Mouse (Mus musculus): Measurements from ENCODE around the gene Cox4i2. TPM values are rescaled to one million over a fixed set of nuclear protein-coding genes. Genes with fewer than 3 reads are reported as not detected.

Cox4i2 gene
- polyA plus RNA-seq, 1 experiment from 2014 or later = 22.5 TPM

GRCm38 (mm10) chr2:152789591-152789999, 35.6 kb downstream of the Cox4i2 start:
- peaks cover 81% of the 10 kb centered on the region for H3K4me1 ChIP-seq (ENCODE audit: control insufficient read depth, insufficient read depth, low read length)
- ATAC-seq (replicated peaks; ENCODE audit: insufficient number of reproducible peaks, low FRiP score, low TSS enrichment) = peak; percentile 86
- peak overlapping the region; percentile 93 for H3K27ac ChIP-seq (ENCODE audit: low read depth, low read length)
- no peak overlapping the region for H3K4me3 ChIP-seq (ENCODE audit: low read depth, low read length)
- peak overlapping the region; percentile 40; the same call in 1 of the 2 replicates for H3K9ac ChIP-seq (ENCODE audit: low read depth, low read length)
- 12% methylated on average over 4 of the region's 4 CpGs for WGBS (ENCODE audit: insufficient replicate concordance)
- no peaks in the 10 kb centered on the region for H3K36me3 ChIP-seq (ENCODE audit: control insufficient read depth, insufficient read depth, low read length)
- peak overlapping the region; percentile 55 for H3K4me2 ChIP-seq
- no peaks in the 10 kb centered on the region for H3K27me3 ChIP-seq (ENCODE audit: control insufficient read depth, insufficient read depth, low read length)
- no peaks in the 10 kb centered on the region for H3K9me3 ChIP-seq (replicated peaks; ENCODE audit: control insufficient read depth, low read length)

- peak overlapping the region; percentile 22; the same call in 1 of the 2 replicates for H3K4me2 ChIP-seq
- H3K27me3 ChIP-seq (ENCODE audit: control insufficient read depth, insufficient read depth, low read length) = no peaks in the 10 kb centered on the region
- no peak overlapping the region for H3K9ac ChIP-seq (ENCODE audit: low read depth, low read length)
- 10% methylated on average over 2 of the region's 2 CpGs for WGBS (ENCODE audit: insufficient replicate concordance)
- H3K9me3 ChIP-seq (replicated peaks; ENCODE audit: control insufficient read depth, low read length) = no peaks in the 10 kb centered on the region
- peak overlapping the region; percentile 68 for H3K27ac ChIP-seq (ENCODE audit: low read depth, low read length)
- peaks cover 58% of the 10 kb centered on the region for H3K4me1 ChIP-seq (ENCODE audit: control insufficient read depth, insufficient read depth, low read length)
- no peaks in the 10 kb centered on the region for H3K36me3 ChIP-seq (ENCODE audit: control insufficient read depth, insufficient read depth, low read length)
- no peak for ATAC-seq (replicated peaks; ENCODE audit: insufficient number of reproducible peaks, low FRiP score, low TSS enrichment)
- no peak overlapping the region for H3K4me3 ChIP-seq (ENCODE audit: low read depth, low read length)
Measured at GRCm38 (mm10) chr2:152792461-152792860, 38.5 kb downstream of the Cox4i2 start.

- WGBS (ENCODE audit: insufficient replicate concordance) = 63% methylated on average over 5 of the region's 5 CpGs
- Histone ChIP-seq H3K9ac (ENCODE audit: low read depth, low read length) (no peak overlapping the region), H3K4me3 (ENCODE audit: low read depth, low read length) (no peak overlapping the region), H3K27ac (ENCODE audit: low read depth, low read length) (no peak overlapping the region), H3K4me1 (ENCODE audit: control insufficient read depth, insufficient read depth, low read length) (peaks cover 53% of the 10 kb centered on the region), H3K27me3 (ENCODE audit: control insufficient read depth, insufficient read depth, low read length) (no peaks in the 10 kb centered on the region), H3K9me3 (replicated peaks; ENCODE audit: control insufficient read depth, low read length) (no peaks in the 10 kb centered on the region), H3K36me3 (ENCODE audit: control insufficient read depth, insufficient read depth, low read length) (no peaks in the 10 kb centered on the region), H3K4me2 (no peak overlapping the region)
- no peak for ATAC-seq (replicated peaks; ENCODE audit: insufficient number of reproducible peaks, low FRiP score, low TSS enrichment)
Measured at GRCm38 (mm10) chr2:152793381-152793780, 39.4 kb downstream of the Cox4i2 start.

GRCm38 (mm10) chr2:152794281-152794827, 40.4 kb downstream of the Cox4i2 start:
- 74% methylated on average over 9 of the region's 9 CpGs for WGBS (ENCODE audit: insufficient replicate concordance)
- peaks cover 43% of the 10 kb centered on the region for H3K4me1 ChIP-seq (ENCODE audit: control insufficient read depth, insufficient read depth, low read length)
- H3K4me2 ChIP-seq = no peak overlapping the region
- no peaks in the 10 kb centered on the region for H3K27me3 ChIP-seq (ENCODE audit: control insufficient read depth, insufficient read depth, low read length)
- H3K9me3 ChIP-seq (replicated peaks; ENCODE audit: control insufficient read depth, low read length) = no peaks in the 10 kb centered on the region
- H3K4me3 ChIP-seq (ENCODE audit: low read depth, low read length) = no peak overlapping the region
- no peaks in the 10 kb centered on the region for H3K36me3 ChIP-seq (ENCODE audit: control insufficient read depth, insufficient read depth, low read length)
- ATAC-seq (replicated peaks; ENCODE audit: insufficient number of reproducible peaks, low FRiP score, low TSS enrichment) = no peak
- no peak overlapping the region for H3K27ac ChIP-seq (ENCODE audit: low read depth, low read length)
- no peak overlapping the region for H3K9ac ChIP-seq (ENCODE audit: low read depth, low read length)

- Histone ChIP-seq H3K4me3 (ENCODE audit: low read depth, low read length) (no peak overlapping the region), H3K27ac (ENCODE audit: low read depth, low read length) (no peak overlapping the region), H3K27me3 (ENCODE audit: control insufficient read depth, insufficient read depth, low read length) (no peaks in the 10 kb centered on the region), H3K9me3 (replicated peaks; ENCODE audit: control insufficient read depth, low read length) (no peaks in the 10 kb centered on the region), H3K4me1 (ENCODE audit: control insufficient read depth, insufficient read depth, low read length) (peaks cover 15% of the 10 kb centered on the region), H3K4me2 (no peak overlapping the region), H3K36me3 (ENCODE audit: control insufficient read depth, insufficient read depth, low read length) (no peaks in the 10 kb centered on the region), H3K9ac (ENCODE audit: low read depth, low read length) (no peak overlapping the region)
- ATAC-seq (replicated peaks; ENCODE audit: insufficient number of reproducible peaks, low FRiP score, low TSS enrichment) = no peak
- 62% methylated on average over 1 of the region's 1 CpGs for WGBS (ENCODE audit: insufficient replicate concordance)
Measured at GRCm38 (mm10) chr2:152797589-152797988, 43.6 kb downstream of the Cox4i2 start.

GRCm38 (mm10) chr2:152799954-152800761, 46.2 kb downstream of the Cox4i2 start:
- Histone ChIP-seq H3K4me3 (ENCODE audit: low read depth, low read length) (no peak overlapping the region), H3K27ac (ENCODE audit: low read depth, low read length) (no peak overlapping the region), H3K4me2 (no peak overlapping the region), H3K9me3 (replicated peaks; ENCODE audit: control insufficient read depth, low read length) (no peaks in the 10 kb centered on the region), H3K4me1 (ENCODE audit: control insufficient read depth, insufficient read depth, low read length) (peaks cover 14% of the 10 kb centered on the region), H3K9ac (ENCODE audit: low read depth, low read length) (no peak overlapping the region), H3K27me3 (ENCODE audit: control insufficient read depth, insufficient read depth, low read length) (no peaks in the 10 kb centered on the region), H3K36me3 (ENCODE audit: control insufficient read depth, insufficient read depth, low read length) (no peaks in the 10 kb centered on the region)
- 80% methylated on average over 7 of the region's 7 CpGs for WGBS (ENCODE audit: insufficient replicate concordance)
- ATAC-seq (replicated peaks; ENCODE audit: insufficient number of reproducible peaks, low FRiP score, low TSS enrichment) = no peak

- Histone ChIP-seq H3K4me2 (no peak overlapping the region), H3K4me1 (ENCODE audit: control insufficient read depth, insufficient read depth, low read length) (peaks cover 20% of the 10 kb centered on the region), H3K9ac (ENCODE audit: low read depth, low read length) (no peak overlapping the region), H3K27me3 (ENCODE audit: control insufficient read depth, insufficient read depth, low read length) (no peaks in the 10 kb centered on the region), H3K9me3 (replicated peaks; ENCODE audit: control insufficient read depth, low read length) (no peaks in the 10 kb centered on the region), H3K4me3 (ENCODE audit: low read depth, low read length) (no peak overlapping the region), H3K36me3 (ENCODE audit: control insufficient read depth, insufficient read depth, low read length) (no peaks in the 10 kb centered on the region), H3K27ac (ENCODE audit: low read depth, low read length) (no peak overlapping the region)
- no peak for ATAC-seq (replicated peaks; ENCODE audit: insufficient number of reproducible peaks, low FRiP score, low TSS enrichment)
Measured at GRCm38 (mm10) chr2:152800762-152801113, 46.8 kb downstream of the Cox4i2 start.

- ATAC-seq (replicated peaks; ENCODE audit: insufficient number of reproducible peaks, low FRiP score, low TSS enrichment) = no peak
- Histone ChIP-seq H3K27me3 (ENCODE audit: control insufficient read depth, insufficient read depth, low read length) (no peaks in the 10 kb centered on the region), H3K9ac (ENCODE audit: low read depth, low read length) (no peak overlapping the region), H3K4me2 (no peak overlapping the region), H3K27ac (ENCODE audit: low read depth, low read length) (no peak overlapping the region), H3K4me1 (ENCODE audit: control insufficient read depth, insufficient read depth, low read length) (peaks cover 27% of the 10 kb centered on the region), H3K4me3 (ENCODE audit: low read depth, low read length) (no peak overlapping the region), H3K36me3 (ENCODE audit: control insufficient read depth, insufficient read depth, low read length) (no peaks in the 10 kb centered on the region), H3K9me3 (replicated peaks; ENCODE audit: control insufficient read depth, low read length) (no peaks in the 10 kb centered on the region)
- 92% methylated on average over 10 of the region's 10 CpGs for WGBS (ENCODE audit: insufficient replicate concordance)
Measured at GRCm38 (mm10) chr2:152802303-152802702, 48.3 kb downstream of the Cox4i2 start.

- Histone ChIP-seq H3K9ac (ENCODE audit: low read depth, low read length) (no peak overlapping the region), H3K27me3 (ENCODE audit: control insufficient read depth, insufficient read depth, low read length) (no peaks in the 10 kb centered on the region), H3K4me1 (ENCODE audit: control insufficient read depth, insufficient read depth, low read length) (peaks cover 23% of the 10 kb centered on the region), H3K4me3 (ENCODE audit: low read depth, low read length) (no peak overlapping the region), H3K9me3 (replicated peaks; ENCODE audit: control insufficient read depth, low read length) (no peaks in the 10 kb centered on the region), H3K27ac (ENCODE audit: low read depth, low read length) (no peak overlapping the region), H3K4me2 (no peak overlapping the region), H3K36me3 (ENCODE audit: control insufficient read depth, insufficient read depth, low read length) (no peaks in the 10 kb centered on the region)
- ATAC-seq (replicated peaks; ENCODE audit: insufficient number of reproducible peaks, low FRiP score, low TSS enrichment) = no peak
- 87% methylated on average over 5 of the region's 5 CpGs for WGBS (ENCODE audit: insufficient replicate concordance)
Measured at GRCm38 (mm10) chr2:152803081-152803480, 49.1 kb downstream of the Cox4i2 start.

Measured in heart, embryonic 11.5 days (tissue).